Mouse (Mus musculus): Measurements from ENCODE around the gene Auts2.
A peak's percentile ranks its signal among the peaks of the same experiment; 100 is the strongest.

The Auts2 gene

DNA sequence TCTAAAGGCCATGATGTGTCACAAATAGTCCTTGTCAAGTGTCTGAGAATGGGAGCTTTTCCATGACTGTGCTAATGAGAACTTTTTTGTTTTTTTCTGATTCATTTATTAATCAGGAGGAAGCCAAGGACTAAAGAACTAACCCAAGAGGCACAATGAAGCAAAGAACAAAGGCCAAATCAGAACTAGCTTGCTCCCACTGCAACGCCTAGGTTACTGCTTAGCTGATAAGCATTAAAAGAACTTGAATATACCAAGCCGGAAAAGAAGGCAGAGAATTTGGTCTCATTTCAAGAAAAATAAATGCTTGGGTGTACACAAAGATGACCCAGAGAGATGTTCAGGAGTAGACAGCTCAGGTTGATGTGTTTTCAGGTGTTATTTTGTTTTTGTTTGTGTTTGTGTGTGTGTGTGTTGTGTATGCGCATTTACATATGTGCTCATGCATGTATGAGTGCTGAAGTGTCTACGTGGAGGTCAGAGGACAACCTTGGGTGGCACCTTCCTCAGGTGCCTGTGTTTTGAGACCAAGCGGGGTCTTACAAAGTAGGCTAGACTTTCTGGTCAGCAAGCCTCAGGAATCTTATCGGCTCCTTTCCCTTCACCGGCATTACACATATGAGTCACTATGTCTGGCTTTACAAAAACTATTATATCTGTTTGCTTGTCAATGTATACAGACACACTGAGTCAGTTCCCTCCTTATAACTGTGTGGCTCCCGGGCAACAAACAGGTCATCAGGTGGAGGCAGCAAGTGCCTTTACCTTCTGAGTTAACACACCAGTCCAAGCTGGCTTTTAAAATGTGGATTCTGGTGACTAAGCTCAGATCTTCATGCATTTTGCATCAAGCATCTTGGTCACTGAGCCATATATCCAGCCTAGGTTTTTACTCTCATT lies 716.5 kb downstream of the Auts2 start:
- no peak for DNase-seq

DNA sequence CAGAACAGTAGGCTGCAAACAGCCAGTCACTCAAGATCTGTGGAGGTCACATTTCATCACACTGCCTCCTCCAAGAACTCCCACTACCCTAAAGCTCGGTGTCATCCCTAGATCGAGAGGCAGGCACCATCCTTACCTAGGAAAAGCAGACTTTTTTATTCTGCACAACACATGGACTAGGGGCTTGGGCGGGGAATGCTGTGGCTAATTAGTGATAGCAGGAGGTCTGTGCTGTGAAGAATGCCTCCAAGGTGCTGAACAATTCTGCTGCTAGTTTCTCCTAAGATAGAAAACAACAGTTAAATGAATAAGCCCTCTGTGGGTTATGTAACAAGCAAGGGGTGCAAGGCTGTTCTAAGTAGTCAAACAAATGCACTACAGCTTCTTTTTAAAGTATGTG lies 717.7 kb downstream of the Auts2 start:
- DNase-seq: no peak

- peak; percentile 69 to 74 for DNase-seq
These were observed 718.8 kb downstream of the Auts2 start for GRCm38 (mm10) chr5:131824197-131824991.

DNA sequence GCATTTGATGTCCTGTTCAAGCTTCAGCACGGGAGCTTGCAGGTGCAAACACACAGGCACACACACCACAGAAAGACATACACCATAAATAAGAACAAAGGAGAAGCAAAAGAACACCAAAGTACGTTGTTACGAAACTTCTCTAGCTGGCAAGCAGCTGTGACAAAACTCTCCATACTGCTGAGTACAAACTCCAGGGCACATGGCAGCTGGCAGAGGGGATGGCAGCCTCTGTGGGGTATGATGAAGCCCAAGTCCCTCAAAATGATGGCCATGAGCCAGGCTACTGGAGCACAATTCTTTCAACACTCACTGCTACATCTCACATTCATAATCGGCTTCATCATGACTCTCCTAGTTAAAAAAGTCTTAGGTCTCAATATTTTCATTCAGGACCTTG lies 721.7 kb downstream of the Auts2 start:
- no peak for DNase-seq

GRCm38 (mm10) chr5:131819251-131819691 lies 723.9 kb downstream of the Auts2 start:
- peak; percentile 80 to 82 for DNase-seq

DNA sequence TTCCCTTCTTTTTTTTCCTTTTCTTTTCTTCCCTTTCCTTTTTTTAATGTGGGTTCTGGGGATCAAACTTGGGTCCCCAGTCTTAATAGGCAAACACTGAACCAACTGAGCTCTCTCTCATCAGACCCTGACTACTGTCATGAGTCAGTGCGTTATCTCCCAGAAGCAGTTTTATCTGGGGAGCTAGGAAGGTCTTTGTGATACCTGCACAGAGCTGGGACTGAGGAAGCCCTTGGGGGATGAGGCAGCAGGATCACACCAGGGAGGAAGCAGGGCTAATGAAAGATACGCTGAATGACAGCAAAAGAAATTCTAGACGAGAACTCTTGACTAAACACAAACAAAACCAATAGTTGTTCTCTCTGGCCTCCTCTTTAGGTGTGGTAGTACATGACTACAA lies 727.6 kb downstream of the Auts2 start:
- DNase-seq: no peak

- DNase-seq: no peak
These were observed 728.6 kb downstream of the Auts2 start for GRCm38 (mm10) chr5:131814503-131815003.

GRCm38 (mm10) chr5:131813952-131814502 lies 729.1 kb downstream of the Auts2 start:
- no peak for DNase-seq

GRCm38 (mm10) chr5:131813331-131813781 lies 729.8 kb downstream of the Auts2 start:
- DNase-seq: peak; percentile 48 to 55

DNA sequence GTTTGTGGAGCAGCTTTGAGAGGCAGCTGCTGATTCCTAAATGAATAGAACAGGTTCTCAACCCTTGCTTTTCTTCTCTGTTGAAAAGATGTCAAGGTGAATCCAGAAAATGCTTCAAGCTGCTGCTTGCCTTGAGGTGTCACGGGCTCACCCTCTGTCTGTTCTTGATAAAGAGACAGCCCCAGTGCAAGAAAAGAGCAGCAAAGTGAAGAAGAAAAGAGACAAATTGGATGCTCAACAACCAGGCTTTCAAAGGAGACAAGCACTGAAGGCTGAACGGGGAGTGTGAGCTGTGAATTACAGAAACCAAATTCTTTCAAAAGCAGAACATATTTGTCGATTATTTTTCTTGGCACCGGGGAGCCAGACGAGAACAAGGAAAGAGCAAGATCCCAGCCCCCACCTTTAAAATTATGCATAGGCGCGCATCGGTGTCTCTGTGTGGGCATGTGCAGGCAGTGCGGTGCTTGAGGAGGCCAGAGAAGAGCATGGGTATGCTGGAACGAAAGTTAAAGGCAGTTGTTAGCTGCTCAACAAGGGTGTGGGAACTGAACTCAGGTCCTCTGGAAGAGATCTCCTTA lies 730.6 kb downstream of the Auts2 start:
- no peak for DNase-seq

DNA sequence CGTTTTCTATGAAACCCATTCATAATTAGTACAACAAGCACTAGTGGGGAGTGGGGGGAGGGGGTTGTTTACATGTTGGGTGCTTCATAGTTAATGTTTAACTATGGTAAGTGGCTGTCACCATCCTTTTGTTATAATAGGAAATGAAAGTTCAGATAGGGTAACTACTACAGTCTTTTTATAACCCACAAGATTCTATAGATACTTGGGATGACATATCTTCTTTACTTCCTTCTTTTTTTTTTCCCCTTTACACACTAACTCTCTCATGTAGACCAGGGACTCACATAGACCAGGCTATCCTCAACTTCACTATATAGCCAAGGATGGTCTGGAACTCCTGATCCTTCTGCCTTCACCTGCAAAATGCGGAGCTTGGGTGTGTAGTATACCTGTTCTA lies 736.8 kb downstream of the Auts2 start:
- DNase-seq: no peak

DNA sequence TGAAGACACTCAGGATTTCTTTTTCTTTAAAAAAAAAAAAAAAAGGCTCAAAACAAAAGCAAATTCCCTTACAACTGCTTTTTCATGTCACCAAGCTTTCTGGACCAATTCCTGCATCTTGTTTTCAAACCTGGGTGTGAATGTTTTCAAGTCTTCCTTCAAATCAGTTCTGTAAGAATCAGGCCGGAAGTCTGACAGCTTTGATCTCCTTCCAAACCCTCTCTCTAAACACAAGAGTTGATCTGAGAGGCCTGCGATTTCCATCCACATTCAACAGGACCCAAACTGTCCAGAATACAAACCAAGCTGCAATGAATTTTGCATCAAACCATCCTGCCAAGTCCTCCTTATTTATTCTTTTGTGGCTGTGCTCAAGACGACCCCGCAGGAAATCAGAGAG lies 737.9 kb downstream of the Auts2 start:
- DNase-seq: no peak

- DNase-seq: no peak
These were observed 739.5 kb downstream of the Auts2 start for GRCm38 (mm10) chr5:131803609-131804008.

GRCm38 (mm10) chr5:131802340-131803036 lies 740.7 kb downstream of the Auts2 start:
- DNase-seq: no peak

- no peak for DNase-seq
These were observed 741.2 kb downstream of the Auts2 start for GRCm38 (mm10) chr5:131801924-131802323.

DNA sequence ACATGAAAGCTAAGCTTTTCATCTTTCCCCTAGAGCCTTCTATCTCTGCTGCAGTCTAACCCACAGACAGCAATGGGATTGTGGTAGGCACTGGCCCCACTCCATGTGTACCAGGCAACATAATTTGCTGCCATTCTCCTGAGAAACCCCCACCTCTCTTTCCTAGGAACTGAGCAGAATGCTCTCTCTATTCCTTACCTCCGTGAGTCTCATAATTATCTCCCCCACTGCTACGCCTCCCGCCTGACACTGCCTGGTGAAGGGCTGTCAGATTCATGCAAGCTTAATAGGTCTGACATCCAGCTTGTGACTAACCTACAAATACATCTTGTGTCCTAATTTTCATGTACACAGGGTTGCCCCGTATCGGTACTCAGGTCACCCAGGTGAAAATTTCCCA lies 744.8 kb downstream of the Auts2 start:
- no peak for DNase-seq

GRCm38 (mm10) chr5:131797044-131797443 lies 746.1 kb downstream of the Auts2 start:
- no peak for DNase-seq

DNA sequence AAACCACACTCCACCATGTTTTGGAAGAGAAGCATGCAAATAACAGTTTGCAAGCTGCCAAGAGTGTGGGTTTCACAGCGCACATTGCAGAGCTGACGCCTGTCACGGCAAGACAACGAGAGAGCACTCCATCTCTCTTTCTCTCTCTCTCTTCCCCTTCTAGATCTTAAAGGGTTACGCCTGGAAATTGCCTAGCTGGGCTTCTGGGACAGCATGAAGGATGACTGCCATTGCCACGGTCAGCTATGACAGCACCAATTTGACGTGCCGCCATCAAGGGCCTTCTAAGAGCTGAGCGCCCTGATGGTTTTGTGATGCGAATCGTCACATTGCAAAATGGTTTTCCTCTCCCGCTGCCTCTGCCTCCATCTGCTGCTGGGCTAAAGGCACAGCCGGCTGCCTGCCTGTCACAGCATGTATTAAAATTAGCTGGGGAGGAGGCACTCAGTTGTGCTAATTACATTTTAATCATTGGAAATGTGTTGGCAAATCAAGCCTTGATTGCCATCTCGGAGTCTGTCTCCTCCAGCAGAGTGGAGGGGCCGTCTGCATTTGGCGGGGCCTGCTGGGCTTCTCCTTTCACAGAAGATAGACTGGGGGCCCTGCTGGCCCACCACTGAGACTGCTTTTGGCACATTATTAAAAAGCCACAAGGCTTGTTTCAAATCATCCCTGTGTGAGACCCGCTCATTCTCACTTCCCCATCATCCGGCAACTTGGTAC lies 748.6 kb downstream of the Auts2 start:
- peak; percentile 79 to 84 for DNase-seq

DNA sequence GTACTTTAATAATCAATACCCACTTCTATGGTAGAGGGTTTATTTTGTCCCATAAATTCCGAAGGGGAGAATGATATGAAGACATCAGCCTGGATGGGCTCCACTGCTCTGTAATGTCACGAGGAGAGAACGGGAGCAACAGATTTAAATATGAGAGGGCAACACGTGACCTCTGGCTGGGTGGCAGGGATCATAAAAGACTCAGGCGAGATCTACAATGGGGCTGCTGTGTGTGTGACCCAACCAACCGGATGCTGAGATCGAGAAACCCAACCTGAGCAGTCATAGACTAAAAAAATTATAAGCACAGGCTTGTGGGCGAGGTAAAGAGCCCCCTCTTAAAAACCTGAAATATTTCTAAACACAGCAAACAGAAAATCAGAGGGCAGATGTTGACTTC lies 753.5 kb downstream of the Auts2 start:
- DNase-seq: no peak

DNA sequence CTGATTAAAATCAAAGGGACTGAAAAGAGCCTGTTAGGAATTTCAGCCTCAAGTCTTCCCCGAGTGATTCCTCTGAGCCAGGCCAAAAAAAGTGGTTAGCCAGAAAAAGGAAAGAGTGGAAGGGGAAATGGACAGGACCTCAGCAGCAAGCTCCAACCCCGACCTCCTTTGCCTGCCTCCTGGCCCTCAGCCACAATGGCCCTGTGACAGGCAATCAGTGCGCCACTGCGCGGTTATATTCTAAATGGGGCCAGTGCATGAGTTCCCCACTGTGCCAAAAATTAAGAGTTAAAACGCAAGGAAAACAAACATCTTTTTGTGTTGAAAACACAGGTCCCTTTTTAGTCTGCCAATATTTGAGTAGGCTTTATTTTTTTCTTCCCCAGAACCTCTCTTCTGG lies 755.1 kb downstream of the Auts2 start:
- peak in 1 of 2 experiments; percentile 55 for DNase-seq

DNA sequence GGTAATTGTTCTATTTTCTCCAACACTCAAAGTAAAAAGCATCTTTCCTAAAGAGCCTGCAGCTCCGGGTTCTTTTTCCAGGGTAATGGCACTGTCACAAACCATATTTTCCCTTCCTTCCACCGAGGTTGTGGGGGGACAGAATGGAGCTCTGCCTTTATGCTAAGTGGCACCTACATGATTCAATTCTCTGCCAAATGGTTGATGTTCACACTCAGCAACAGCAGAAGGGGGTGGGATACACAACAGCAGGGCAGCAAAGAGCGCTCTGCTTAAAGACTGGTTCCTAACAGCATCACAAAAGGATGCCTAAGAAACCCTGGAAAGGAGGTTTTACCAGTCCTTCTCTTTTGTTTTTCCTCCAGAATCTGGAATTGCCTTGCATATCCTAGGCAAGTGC lies 759.9 kb downstream of the Auts2 start:
- DNase-seq: no peak
